Mouse (Mus musculus) ES-E14 (cell line): ENCODE measurements around the gene Klhl26.

Experiments used
- CHD2 ChIP-seq: IDR thresholded peaks from 2 replicates; pipeline ENCODE4 v1.6.1; 2014; ENCODE audit warnings: mild to moderate bottlenecking, low read depth, low read length, inconsistent platforms
- HCFC1 ChIP-seq: IDR thresholded peaks from 2 replicates; pipeline ENCODE4 v1.6.1; 2012; ENCODE audit warnings: low read length, inconsistent platforms, borderline replicate concordance; ENCODE audit not compliant: insufficient read depth
- MAFK ChIP-seq: IDR thresholded peaks from 2 replicates; pipeline ENCODE4 v1.6.1; 2014; ENCODE audit warnings: mild to moderate bottlenecking, low read depth, low read length, inconsistent platforms; ENCODE audit not compliant: insufficient read depth
- ZC3H11A ChIP-seq: IDR thresholded peaks from 2 replicates; pipeline ENCODE4 v1.6.1; 2012; ENCODE audit warnings: low read depth, mild to moderate bottlenecking, inconsistent platforms, low read length, borderline replicate concordance
- ZNF384 ChIP-seq: IDR thresholded peaks from 2 replicates; pipeline ENCODE4 v1.6.1; 2012; ENCODE audit warnings: low read depth, low read length, inconsistent platforms

DNA sequence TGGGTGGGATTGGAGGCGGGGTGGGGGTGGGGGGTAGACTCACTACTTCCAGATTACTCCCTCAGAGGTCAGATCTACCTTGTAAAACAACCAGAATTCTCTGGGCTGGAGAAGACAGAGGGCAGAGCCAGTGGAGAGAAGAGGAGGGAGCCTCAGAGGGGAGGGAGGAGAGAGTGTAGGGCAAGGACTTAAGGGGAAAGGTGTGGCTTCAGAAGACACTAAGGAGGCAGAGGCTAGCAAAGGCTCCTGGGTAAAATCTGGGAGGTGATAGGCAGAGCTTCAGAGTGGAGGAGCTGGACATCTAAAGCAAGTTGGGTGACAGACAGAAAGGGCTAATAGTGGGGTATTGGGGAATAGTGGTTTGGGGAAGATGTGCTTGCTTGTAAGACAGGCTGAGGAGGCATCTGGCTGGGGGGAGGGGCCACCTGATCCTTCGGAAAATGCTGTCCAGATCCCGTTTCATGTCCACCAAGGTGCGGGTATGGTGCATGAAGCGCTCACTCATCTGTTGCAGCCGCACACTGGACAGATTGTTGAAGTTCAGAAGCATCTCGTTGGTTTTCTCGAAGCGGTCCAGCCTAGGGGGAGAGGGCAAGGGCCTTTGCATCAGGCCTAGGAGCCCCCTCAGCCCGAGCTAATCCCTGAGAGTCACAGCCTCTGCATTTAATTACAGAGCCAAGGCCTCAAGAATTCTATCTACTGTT, 41.3 kb upstream of the Klhl26 start:
- TF ChIP-seq CHD2 (no peak), ZC3H11A (no peak), MAFK (no peak), ZNF384 (no peak), HCFC1 (no peak)
